Mouse (Mus musculus): Measurements from ENCODE around the gene Wdr93.

Gene Wdr93

DNA sequence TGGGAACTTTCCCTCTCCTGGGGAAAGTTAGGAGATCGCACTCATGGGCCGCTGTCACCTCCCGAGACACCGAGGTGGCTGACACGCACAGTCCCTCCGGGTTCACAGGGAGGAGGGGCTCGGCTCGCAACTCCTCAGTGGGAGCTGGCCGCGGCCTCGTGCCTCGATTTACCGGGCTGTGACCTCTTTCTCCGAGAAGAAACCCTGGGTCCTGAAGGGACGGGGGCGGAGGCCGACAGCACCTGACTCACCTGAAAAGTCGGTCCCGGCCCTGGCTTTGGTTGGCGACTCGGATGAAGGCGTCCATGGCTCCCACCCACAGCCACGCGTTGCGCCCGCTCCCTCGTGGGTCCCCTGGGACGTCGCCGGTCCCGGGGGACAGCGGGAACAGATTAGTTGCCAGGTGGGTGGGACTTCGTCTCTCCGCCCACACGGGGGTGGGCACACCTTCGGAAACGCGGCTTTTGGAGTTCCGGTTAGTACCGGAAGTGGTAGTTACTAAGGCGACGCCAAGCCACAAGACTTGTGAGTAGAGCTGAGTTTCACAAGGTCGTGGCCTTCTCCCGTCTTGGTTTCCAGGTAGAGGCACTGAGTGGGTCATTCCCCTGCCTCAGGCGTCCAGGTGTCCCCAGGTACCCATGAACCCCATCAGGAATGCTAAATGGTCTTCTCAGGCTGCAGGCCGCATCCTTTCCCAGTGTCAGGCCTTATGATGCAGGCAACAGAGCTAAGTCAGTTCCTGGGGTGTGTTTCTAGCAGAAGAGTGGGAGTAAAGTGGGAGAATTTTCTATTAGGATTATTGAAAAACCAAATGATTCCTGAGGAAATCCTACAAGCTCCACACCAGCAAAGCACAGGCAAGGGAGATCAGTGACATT is at the start of gene Wdr93, which contains the start of gene Pex11a:
TSS of gene Wdr93 (plus strand) at position 505 of the 878 bp plus-strand sequence.
TSS of gene Pex11a (minus strand) at position 473 of the 878 bp plus-strand sequence.
- peak; percentile 85 for DNase-seq (ENCODE audit: extremely low read depth, insufficient read length, low spot score)

DNA sequence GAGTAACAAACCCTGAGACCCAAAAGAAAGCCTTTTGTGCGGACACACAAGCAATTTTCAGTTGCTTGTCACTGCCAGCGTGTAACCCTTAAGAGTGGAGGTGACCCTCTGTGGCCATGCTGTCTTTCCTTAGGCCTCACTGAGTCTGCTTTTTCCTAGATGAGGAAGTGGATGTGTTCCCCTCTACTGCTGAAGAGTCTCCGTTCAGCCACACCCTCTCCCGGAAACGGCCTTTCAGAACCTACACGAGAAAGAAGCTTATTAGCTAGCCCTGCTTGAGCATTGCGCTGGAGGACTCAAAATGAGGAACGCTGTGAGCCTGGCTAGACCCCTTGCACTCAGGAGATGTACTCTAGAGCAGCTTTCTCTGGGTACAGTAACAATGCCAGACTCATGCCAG is 46.5 kb upstream of the Wdr93 start:
- no peak for DNase-seq (ENCODE audit: extremely low read depth, insufficient read length, low spot score)

DNA sequence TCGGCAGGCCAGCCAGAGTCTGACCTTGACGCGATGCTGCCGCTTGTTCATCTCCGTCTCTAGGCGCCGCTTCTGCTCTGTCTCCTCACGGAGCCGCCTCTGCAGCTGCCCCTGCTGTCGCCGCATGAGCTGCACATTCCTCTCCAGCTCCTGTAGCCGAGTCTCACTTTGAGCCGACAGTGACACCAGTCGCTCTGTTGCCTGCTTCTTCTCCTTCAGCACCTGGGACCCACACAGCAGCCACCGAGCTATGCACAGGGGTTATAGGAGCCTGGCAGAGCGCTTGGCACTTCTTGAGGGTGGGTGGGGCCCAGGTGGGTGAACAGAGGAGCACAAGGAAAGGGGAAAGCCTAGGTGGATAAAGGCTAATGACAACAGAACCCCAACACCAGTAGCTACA is 40.2 kb upstream of the Wdr93 start:
- DNase-seq (ENCODE audit: extremely low read depth, insufficient read length, low spot score): no peak

DNA sequence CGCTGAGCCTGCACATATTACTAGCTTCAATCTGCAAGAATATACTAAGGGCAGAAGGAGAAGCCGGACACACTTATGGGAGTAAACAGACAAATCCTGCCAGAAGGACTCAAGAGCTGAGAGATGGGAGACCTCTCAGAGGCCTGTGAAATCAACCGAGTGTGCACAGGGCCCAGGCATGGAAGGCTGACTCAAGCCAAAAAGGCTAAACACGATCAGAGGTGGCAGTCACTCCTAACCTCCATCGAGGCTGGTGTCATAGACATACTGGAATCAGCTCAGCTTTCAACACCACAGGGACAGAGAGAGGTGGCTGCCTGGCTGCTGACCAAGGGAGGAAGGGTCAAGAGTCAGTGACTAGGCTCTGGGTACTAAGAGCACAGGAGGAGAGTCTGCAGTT is 37.8 kb upstream of the Wdr93 start:
- DNase-seq (ENCODE audit: extremely low read depth, insufficient read length, low spot score): no peak

DNA sequence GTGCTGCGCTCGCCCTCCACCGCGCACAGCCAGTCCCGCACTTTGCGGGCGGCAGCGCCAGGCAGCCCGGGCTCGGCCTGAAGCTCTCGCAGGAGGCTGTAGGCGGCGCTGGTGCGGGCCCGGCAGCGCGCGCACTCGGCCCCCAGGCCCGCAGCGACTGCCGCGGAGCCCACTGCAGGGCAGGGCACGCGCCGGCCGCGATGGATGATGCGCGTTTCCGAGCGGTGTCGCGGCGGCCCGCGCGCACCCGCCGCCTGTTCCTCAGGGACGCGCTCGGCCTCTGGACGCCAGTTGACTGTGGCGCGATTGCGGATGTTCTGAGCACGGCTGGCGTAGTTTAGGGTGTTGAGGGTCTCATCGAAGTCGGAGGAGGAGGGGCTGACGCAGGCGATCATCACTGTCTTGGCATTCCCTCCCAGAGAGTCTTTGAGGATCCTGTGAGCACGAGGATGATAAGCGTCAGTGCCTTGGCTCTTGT is 32.8 kb upstream of the Wdr93 start:
- no peak for DNase-seq (ENCODE audit: extremely low read depth, insufficient read length, low spot score)

DNA sequence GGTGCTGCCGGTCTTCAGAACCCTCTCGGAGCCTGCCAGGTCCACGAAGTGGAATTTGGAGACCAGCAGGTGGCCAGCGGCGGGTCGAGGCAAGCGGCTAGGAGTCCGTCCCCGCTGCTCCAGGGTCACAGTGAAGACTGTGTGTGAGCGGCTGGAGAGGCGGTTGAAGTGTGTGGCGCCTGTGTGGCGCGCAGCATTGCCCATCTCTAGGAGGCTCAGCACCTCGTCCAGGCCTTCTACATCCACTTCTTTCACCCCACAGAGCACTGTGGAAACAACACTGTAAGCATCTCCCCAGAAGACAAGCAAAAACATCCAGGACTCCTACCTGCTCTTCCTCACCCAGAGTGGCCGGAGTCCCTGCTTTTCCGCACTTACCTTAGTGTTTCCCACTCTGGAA is 32.1 kb upstream of the Wdr93 start:
- DNase-seq (ENCODE audit: extremely low read depth, insufficient read length, low spot score): no peak

DNA sequence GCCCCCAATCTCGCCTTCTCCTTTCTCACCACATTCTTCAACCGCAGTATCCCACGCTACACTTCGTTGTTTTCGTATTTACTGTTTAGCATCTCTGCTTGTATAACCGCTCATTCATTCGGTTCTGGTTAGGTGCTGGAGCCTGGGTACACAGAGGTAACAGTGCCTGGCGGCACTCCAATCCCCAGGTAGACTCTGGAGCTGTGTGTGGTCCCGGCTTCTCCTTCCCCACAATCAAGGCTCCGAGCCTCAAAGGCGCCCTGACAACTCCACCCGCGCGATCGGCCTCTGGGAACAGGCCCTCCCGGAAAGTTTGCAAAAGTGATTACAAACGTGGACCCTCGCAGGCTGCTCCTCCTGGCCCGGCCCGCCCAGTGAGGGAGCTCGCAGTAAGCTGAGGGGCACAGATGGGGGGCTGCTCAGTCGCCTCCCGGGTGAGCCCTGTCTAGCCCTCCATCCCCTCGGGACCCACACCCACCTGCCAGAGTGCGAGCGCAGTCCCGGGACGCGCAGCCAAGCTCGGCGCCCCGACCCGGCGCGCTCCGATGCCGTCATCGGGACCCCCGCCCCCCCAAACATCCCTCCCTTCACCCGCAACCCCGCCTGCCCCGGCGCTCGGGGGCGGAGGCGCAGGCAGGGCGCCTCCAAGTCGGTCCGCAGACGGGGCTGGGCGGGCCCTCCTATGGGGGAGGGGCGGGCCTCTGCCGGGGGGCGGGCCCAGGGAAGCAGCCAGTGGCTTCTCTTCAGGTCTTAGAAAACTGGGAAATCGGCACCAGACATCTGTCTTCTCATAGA is 27.6 kb upstream of the Wdr93 start, which contains the start of gene Kif7:
TSS of gene Kif7 (minus strand) at position 534 of the 795 bp plus-strand sequence.
- peak; percentile 83 for DNase-seq (ENCODE audit: extremely low read depth, insufficient read length, low spot score)

DNA sequence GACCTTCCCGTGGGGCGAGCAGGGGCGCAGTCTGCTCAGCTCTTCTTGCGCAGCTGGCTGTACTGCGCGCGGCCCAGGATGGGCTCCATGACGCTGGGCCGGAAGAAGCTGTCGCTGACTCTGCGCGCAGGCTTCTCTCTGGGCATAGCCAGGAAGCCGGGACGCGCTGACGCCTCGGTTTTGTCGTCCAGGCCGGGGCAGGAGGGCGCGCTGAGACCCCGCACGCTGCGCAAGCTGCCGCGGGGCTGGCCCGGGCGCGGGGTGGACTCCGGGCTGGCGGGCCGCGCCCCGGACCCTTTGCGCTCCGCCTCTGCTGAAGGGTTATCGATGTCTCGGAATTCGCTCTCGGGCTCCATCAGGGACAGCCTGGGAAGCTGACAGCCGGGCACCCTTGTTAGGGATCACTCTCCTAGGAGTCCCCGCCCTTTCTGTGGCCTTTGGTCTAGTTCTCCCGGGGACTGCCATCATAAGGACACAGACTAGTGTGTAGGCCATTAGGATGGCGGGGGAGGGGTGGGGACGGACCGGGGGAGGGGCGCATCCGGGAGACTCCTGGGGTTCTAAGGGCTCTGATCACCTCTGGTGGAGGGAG is 21.5 kb upstream of the Wdr93 start:
- DNase-seq (ENCODE audit: extremely low read depth, insufficient read length, low spot score): no peak

DNA sequence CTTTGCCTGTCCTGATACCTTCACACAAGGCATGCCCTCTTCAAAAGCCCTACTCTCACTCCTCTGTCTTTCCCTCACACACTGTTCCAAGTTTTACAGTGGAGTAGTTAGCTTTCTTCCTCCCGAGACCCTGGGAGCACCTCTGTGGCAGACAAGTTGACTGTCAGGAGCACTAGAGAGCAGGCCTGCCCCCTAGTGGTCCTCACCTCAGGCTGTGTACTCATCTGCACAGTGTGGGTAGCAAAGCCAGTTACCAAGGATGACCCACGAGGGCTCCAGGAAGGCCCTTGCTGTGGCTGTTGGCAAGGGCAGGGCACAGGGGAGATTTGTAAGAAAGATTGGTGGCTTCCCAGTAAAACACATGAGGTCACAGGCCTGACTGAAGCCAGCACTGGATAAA is 15.9 kb upstream of the Wdr93 start:
- DNase-seq (ENCODE audit: extremely low read depth, insufficient read length, low spot score): no peak

DNA sequence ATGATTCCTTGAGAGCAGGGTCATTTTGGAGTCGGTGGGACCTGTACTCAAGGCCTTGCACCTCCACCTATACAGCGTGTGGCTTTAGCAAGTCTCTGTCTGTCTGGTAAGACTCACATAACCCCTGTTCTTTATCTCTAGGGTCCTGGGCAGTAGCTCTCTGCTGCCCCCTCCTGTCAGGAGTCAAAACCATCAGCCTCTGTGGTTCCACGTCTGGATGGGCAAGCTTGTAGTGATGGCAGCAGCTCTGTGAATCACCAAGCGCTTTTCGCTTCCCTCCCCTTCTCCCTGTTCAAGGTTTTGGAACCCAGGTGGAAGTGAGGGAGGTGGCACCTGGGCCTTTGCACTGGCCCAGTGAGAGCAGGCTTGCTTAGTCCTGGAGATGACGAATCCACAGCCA is 14.7 kb upstream of the Wdr93 start:
- no peak for DNase-seq (ENCODE audit: extremely low read depth, insufficient read length, low spot score)

DNA sequence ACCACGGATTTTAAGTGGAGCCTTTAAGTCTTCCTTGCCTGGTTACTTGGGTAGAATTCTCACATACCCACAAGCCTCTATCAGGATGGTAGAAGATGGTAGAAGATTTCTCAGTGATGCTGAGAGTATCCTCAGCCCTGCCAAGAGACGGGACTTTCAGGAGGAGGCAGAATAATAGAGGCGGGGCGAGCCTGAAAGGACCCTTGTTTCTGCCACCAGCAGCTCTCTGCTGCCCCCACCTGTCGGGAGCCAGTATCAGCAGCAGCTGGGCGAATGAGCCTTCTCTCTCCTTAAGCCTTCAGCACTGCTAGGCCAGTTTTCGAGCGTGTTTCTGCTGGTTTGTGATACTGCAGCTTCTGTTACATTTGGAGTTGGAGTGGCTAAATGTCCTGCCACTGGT is 13.8 kb upstream of the Wdr93 start:
- DNase-seq (ENCODE audit: extremely low read depth, insufficient read length, low spot score): peak; percentile 43

DNA sequence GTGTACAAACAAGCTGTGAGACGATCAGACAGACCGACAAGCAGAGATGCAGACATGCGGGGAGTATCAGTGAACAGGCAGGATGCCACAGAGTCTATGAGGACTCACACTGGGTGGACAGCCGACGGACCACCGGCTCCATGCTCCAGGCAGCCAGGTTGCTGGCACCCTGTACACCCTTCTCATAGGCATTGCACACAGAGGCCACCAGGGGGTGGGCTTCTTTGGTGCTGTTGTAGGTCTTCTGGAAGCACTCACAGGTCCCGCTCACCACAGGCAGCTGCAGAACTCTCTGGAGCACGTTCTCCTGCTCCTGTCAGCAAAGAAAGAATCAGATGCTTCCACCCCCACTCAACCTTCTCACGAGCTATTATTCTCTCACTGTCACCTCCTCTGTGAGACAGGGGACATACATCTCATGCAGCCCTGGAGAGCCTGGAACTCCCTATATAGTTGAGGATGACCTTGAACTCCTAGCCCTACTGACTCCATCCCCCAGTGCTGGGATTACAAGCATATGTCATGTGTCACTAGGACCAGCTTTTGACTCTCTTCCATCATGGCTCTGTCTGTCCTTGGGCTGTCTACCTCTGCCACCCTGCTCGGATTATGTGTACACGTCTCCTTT is 13.1 kb upstream of the Wdr93 start:
- no peak for DNase-seq (ENCODE audit: extremely low read depth, insufficient read length, low spot score)

DNA sequence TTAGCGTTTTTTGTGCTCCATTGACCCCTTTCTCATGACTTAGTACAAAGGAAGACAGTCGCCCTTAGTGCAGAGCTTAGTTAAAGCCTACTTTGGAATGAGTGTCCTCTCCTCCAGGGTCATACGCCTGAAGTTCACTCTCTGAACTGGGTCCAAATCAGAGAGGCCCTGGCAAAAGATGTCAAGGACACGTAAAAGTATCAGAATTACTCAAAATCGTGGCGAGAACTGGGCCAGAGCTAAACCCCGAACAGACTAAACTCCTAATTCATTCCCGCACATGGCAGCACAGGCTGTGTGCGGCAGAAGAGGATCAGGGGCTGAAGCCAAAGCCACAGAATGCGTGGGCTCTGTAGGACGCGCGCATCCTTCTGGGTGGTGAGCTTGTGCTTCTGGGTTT is 11.5 kb upstream of the Wdr93 start:
- no peak for DNase-seq (ENCODE audit: extremely low read depth, insufficient read length, low spot score)

DNA sequence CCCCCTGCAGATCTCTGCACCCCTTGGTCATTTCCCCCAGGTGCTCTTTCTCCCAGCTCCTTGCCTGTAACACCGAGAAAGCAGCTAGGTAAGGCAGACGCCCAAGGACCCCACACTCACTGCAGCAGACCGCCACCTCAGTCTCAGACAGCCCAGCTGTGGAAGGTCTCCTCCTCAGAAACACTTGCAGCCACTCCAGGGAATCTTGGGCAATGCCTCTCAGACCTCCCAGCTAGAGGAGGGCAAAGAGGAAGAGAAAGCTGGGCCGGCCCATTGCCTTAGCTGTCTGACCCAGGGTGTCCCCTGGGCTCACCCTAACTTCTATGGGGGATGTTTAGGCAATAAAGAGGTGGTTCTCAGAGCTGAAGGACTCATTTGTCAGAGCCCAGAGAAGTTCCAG is 10.3 kb upstream of the Wdr93 start, which contains the start of gene Plin1:
TSS of gene Plin1 (minus strand) at position 282 of the 400 bp plus-strand sequence.
- DNase-seq (ENCODE audit: extremely low read depth, insufficient read length, low spot score): no peak

DNA sequence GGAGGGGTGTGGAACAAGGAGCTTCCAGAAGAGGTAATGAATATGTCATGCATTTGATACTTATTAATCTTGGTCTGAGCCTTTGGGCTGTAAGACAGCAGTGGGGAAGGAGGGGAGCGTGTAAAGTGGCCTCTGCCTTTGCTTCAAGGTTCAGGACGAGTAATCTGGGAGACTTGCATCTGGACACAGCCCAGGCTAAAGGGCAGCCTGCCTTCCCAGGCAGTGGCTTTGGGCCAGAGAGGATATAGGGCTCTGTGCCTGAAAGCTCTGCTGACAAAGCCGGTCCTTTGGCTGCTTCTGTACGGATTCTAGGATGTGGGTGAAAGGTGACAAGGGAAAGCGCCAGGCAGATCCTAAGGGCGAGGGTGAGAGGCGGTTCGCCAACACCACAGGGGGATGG is 8.4 kb upstream of the Wdr93 start:
- DNase-seq (ENCODE audit: extremely low read depth, insufficient read length, low spot score): no peak

DNA sequence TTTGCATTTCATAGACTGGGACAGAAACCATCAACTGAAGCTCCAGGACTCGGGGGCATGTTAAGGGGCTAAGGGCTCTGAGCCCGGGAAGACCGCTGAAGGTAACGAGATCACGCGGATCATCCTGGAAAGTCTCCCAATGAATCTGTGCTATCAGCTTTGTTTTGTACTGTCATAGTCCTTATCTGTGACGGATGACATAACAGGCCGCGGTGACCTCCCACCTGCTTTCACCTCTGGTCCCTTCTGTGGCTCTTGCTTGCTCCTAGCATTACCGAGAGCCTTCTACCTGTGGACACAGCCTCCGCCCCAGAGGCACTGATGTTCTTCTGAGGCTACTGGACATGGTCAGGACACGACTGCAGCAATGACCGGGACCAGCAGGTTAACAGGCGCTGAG is 6.5 kb upstream of the Wdr93 start:
- no peak for DNase-seq (ENCODE audit: extremely low read depth, insufficient read length, low spot score)

DNA sequence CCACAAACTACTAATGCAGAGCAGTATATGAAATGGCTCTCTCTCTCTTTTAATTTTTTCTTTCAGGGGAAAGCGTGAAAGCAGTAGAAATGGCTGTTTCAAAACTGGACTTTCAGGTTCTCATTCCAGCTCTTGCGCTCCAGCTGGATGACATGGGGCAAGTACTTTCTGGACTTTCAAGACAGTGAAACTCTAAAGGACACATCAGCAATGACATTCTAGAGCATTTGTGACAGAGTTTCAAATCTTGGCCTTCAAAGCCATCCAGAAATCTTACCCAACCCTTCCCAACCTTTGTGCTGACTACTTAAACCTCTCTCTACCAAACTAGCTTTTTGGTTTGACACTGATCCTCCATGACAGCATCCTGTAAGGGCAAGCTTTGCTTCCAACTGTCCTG is 4.0 kb upstream of the Wdr93 start:
- DNase-seq (ENCODE audit: extremely low read depth, insufficient read length, low spot score): no peak

DNA sequence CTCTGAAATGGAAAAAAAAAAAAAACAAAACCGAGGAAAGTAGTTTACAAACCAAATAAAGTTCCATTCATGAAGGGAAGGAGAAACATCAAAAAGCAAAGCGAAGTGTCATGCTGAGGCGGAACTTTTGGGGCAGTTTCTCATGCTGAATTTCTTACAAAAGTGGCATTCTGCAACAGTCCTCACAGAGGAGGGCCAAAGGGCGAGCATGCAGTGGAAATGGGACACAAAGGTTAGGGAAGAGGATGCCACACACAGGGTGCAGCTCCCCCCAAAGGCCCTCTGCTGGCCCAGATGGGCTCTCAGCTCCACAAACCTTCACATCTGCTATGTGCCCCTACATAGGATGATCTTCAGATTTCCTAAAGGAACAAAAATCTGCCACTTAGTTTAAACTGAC is 2.7 kb upstream of the Wdr93 start:
- no peak for DNase-seq (ENCODE audit: extremely low read depth, insufficient read length, low spot score)

DNA sequence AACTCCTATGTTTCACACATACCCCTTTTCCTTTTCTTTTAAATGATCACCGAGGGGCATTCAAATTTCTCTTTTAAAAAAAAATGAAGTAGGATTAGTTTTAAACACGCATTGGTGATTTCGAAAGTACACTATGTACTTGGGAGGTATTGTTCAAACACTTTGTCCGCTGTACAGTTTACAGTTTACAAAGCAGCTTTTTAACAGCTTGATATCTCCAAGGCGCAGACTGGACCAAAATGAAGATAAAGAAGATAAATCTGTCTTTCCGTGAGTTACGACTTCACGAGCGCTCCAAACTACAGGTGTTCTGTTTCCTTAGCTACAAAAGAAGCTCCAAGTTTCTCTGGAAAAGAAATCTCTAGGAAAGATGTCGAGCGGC is 695 bp upstream of the Wdr93 start:
- DNase-seq (ENCODE audit: extremely low read depth, insufficient read length, low spot score): no peak

DNA sequence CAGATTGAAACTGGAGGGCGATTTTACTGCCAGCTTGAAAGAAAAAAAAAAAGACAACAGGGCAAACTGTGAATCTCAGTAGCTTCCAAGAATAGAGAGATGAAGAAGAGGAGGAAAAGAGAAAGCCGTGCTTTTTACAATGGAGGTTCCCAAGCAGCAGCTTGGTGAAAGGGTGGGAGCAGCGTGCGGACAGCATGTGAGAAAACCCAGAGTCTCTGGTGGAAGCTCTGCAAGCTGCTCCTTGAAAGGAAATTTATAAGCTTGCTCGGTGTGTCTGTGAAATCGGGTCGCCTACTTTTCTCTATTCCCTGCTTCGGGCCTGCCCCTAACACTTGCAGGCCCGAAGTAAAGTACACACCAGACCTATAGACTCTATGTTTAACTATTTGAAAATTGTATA is 1.1 kb downstream of the Wdr93 start:
- no peak for DNase-seq (ENCODE audit: extremely low read depth, insufficient read length, low spot score)

DNA sequence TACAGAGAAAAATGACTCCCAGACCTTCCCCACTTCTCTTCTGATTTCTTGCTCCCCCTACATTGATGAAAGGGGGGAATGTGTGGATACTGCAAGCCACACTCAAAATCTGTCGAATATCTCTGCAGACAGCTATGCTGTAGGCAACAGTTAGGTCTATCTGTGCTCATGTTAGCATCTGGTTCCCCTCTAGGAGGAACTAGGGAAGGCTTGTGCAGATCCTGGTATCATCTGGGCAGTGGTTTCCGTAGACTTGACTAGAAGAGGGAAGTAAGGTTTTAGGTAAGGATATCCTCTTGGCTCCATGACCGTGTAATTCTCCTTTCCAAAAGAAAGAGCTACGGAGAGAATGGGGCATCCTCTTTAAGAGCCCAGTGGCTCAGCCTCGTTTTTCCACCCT is 1.6 kb downstream of the Wdr93 start:
- no peak for DNase-seq (ENCODE audit: extremely low read depth, insufficient read length, low spot score)

All from 3134 (cell line).